ENCODE assay signal across 26 mouse cellular contexts in the genomic region with DNA sequence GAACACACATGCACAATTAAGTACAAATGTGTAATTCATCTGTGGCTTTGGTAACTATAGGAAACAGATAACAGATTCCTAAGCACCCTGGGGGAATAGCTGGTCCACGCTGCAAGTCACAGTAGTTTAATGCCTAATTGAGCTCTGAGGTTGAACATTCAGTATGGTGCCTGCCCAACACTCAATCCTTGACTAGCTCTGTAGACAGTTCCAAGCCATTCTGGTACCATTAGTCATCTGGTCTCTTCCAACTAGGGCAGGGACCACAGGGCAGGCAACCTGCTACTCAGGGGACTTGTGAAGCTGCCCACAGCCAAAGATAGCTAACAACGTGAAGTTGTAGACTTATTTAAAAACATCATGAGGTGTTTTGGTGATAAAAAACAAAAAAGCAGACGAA. TPM values are rescaled to one million over a fixed set of nuclear protein-coding genes. Genes with fewer than 3 reads are reported as not detected.
DNase-seq lines count a peak whose midpoint lies in the region; ATAC-seq and TF ChIP-seq lines count a peak whose summit lies in the region.
"Had no signal": no experiment of that assay in that cellular context is flagged by ENCODE, and none has a peak within 500 bp of the region (broad histone marks: within the 10 kb centered on the region; RNA-seq: fewer than 3 reads in every experiment).

No protein-coding gene starts in this region.

- peak; percentile 16 for DNase-seq in adrenal gland, postnatal 10 days
- DNase-seq in adrenal gland, adult (ENCODE audit: inconsistent age in 2 of 2, low spot score in 1 of 2) = no peak
- DNase-seq in midbrain, postnatal 0 days (ENCODE audit: low spot score) = no peak
- no peak for DNase-seq in midbrain, embryonic 10.5 days (ENCODE audit: low spot score)
- DNase-seq in adipocyte (ENCODE audit: low spot score) = peak; percentile 6
- DNase-seq in gastrocnemius, postnatal 10 days = no peak
- DNase-seq: adrenal gland, adult 8-10 months; adrenal gland, postnatal 36 days; B cell, adult 2 months; cerebellum, adult 11 months; cerebellum, adult 2 months; cerebellum, adult 9-11 months; cerebellum, postnatal 25 days; forebrain, postnatal 0 days; gastrocnemius, adult 2 months; gastrocnemius, postnatal 25 days; heart, adult 2 months had no signal

- H3K27ac ChIP-seq in midbrain, postnatal 0 days (ENCODE audit: low read depth, low read length) = peak overlapping the region; percentile 67; the same call in 1 of the 2 replicates
- H3K27ac ChIP-seq in midbrain, embryonic 10.5 days (replicated peaks) = no peak overlapping the region
- H3K27ac ChIP-seq: embryonic facial prominence, embryonic 12.5 days; embryonic facial prominence, embryonic 15.5 days; gastrocnemius, adult 2 months; heart, adult 2 months; hindbrain, embryonic 12.5 days had no signal

- no peak overlapping the region for H3K4me3 ChIP-seq in midbrain, postnatal 0 days (ENCODE audit: low read depth, low read length)
- no peak overlapping the region for H3K4me3 ChIP-seq in midbrain, embryonic 10.5 days
- H3K4me3 ChIP-seq: embryonic facial prominence, embryonic 12.5 days; embryonic facial prominence, embryonic 15.5 days; gastrocnemius, adult 2 months; heart, adult 2 months; hindbrain, embryonic 12.5 days; hindbrain, embryonic 15.5 days had no signal

- H3K9me3 ChIP-seq in midbrain, postnatal 0 days (ENCODE audit: low read length) = 0 out of 2 replicates have a peak, but pooled peaks cover 3% of the 10 kb centered on the region
- H3K9me3 ChIP-seq in midbrain, embryonic 10.5 days (replicated peaks) = no peaks in the 10 kb centered on the region
- H3K9me3 ChIP-seq: G1E; hindbrain, embryonic 15.5 days had no signal

- H3K4me1 ChIP-seq in midbrain, postnatal 0 days (ENCODE audit: insufficient read depth, low read length) = no peaks in the 10 kb centered on the region
- H3K4me1 ChIP-seq in midbrain, embryonic 10.5 days = 0 out of 2 replicates have a peak, but pooled peaks cover 4% of the 10 kb centered on the region
- H3K4me1 ChIP-seq: embryonic facial prominence, embryonic 12.5 days; embryonic facial prominence, embryonic 15.5 days; hindbrain, embryonic 12.5 days had no signal

- no peak for TF ChIP-seq CTCF in midbrain, postnatal 0 days (IDR thresholded peaks at IDR 0.05)

- no peaks in the 10 kb centered on the region for H3K36me3 ChIP-seq in midbrain, postnatal 0 days (ENCODE audit: insufficient read depth, low read length)
- no peaks in the 10 kb centered on the region for H3K36me3 ChIP-seq in midbrain, embryonic 10.5 days
- H3K36me3 ChIP-seq: embryonic facial prominence, embryonic 12.5 days; embryonic facial prominence, embryonic 15.5 days; G1E; hindbrain, embryonic 12.5 days; hindbrain, embryonic 15.5 days had no signal

- no peaks in the 10 kb centered on the region for H3K27me3 ChIP-seq in midbrain, postnatal 0 days (ENCODE audit: insufficient read depth, low read length)
- H3K27me3 ChIP-seq in midbrain, embryonic 10.5 days (ENCODE audit: low read depth, poor library complexity, severe bottlenecking) = no peaks in the 10 kb centered on the region
- H3K27me3 ChIP-seq: CH12.LX; embryonic facial prominence, embryonic 12.5 days; embryonic facial prominence, embryonic 15.5 days; hindbrain, embryonic 12.5 days; hindbrain, embryonic 15.5 days had no signal

- H3K9ac ChIP-seq in midbrain, postnatal 0 days (replicated peaks; ENCODE audit: low read length, poor library complexity, severe bottlenecking) = no peak overlapping the region
- H3K9ac ChIP-seq: embryonic facial prominence, embryonic 12.5 days; embryonic facial prominence, embryonic 15.5 days; forebrain, postnatal 0 days; hindbrain, embryonic 12.5 days; hindbrain, embryonic 15.5 days had no signal

- ATAC-seq in midbrain, postnatal 0 days (ENCODE audit: low FRiP score) = no peak
- ATAC-seq: forebrain, embryonic 14.5 days; intestine, postnatal 0 days had no signal

- H3K4me2 ChIP-seq in midbrain, postnatal 0 days (ENCODE audit: low read depth, low read length, poor library complexity, severe bottlenecking) = no peak overlapping the region
- H3K4me2 ChIP-seq: embryonic facial prominence, embryonic 12.5 days; embryonic facial prominence, embryonic 15.5 days; heart, embryonic 11.5 days; hindbrain, embryonic 12.5 days; hindbrain, embryonic 15.5 days had no signal

- 73% methylated on average over 3 of the region's 3 CpGs for WGBS in midbrain, postnatal 0 days
- WGBS in midbrain, embryonic 10.5 days = 75% methylated on average over 3 of the region's 3 CpGs

RNA-seq across cellular contexts. Expression of gene Timp3, which starts 43.1 kb away (rescaled TPM):
- 100 to 1,000 TPM; 209 to 211 TPM for total RNA-seq in adrenal gland, postnatal 10 days (2021)
- total RNA-seq in midbrain, postnatal 0 days (2014; rRNA removed) = 105 and 133 TPM in 2 replicates
- polyA plus RNA-seq in midbrain, postnatal 0 days (2015; fragmentation: Nextera tagmentation; extraction: Ambion mirVana) = 39.1 and 47.3 TPM in 2 replicates
- 21.2 and 25.7 TPM in 2 replicates for polyA plus RNA-seq in midbrain, embryonic 10.5 days (2016; fragmentation: Nextera tagmentation; extraction: Ambion mirVana)
- 100 to 1,000 TPM; 104 to 106 TPM for total RNA-seq in gastrocnemius, postnatal 10 days (2021)

Comparison
In these comparisons a context has a peak if more than half of its experiments do, and no peak if none do; other contexts are left out.
1. DNase-seq: peak in adrenal gland, postnatal 10 days (single experiment) and adipocyte (single experiment); none in adrenal gland, adult (0 of 2), midbrain, postnatal 0 days (single experiment), midbrain, embryonic 10.5 days (single experiment) and gastrocnemius, postnatal 10 days (single experiment).